Mouse (Mus musculus): ENCODE measurements at regions not wholly inside any gene's neighbourhood (a gene's known extent, or its start where the extent isn't known, plus 50 kb on each side); places are given as distances from the start of the nearest gene placed in this dataset.

GRCm38 (mm10) chr19:15371682-15372081, 575.5 kb downstream of the Psat1 start:
- no peak for TF ChIP-seq CTCF (IDR thresholded peaks at IDR 0.05; ENCODE audit: borderline replicate concordance, insufficient read depth, low read depth, low read length)
- no peak for TF ChIP-seq POLR2A (IDR thresholded peaks at IDR 0.05; ENCODE audit: borderline replicate concordance, insufficient read depth, low read length)

Data from cerebellum, adult 2 months (tissue).